Comparison of ENCODE assay signal across 8 mouse cellular contexts in genomic region chr16:4777171-4777904, GRCm38 (mm10). TPM values are rescaled to one million over a fixed set of nuclear protein-coding genes. Genes with fewer than 3 reads are reported as not detected.
DNase-seq lines count a peak whose midpoint lies in the region; ATAC-seq and TF ChIP-seq lines count a peak whose summit lies in the region.
"Had no signal": no experiment of that assay in that cellular context is flagged by ENCODE, and none has a peak within 500 bp of the region (broad histone marks: within the 10 kb centered on the region; RNA-seq: fewer than 3 reads in every experiment).

No protein-coding gene starts in this region.

- no peak overlapping the region for H3K9ac ChIP-seq in hindbrain, embryonic 14.5 days
- no peak overlapping the region for H3K9ac ChIP-seq in hindbrain, embryonic 11.5 days (ENCODE audit: low read depth, low read length)
- no peak overlapping the region for H3K9ac ChIP-seq in ES-E14 (ENCODE audit: insufficient read depth, low read depth, low read length, poor library complexity, severe bottlenecking)

- no peak overlapping the region for H3K27ac ChIP-seq in hindbrain, embryonic 14.5 days
- H3K27ac ChIP-seq in hindbrain, embryonic 11.5 days (ENCODE audit: low read depth, low read length): no peak overlapping the region
- H3K27ac ChIP-seq in ES-E14 (ENCODE audit: insufficient read depth, low read depth, low read length, poor library complexity, severe bottlenecking): 0 out of 2 replicates have a peak overlapping the region, but pooled peaks have one; percentile 2

- DNase-seq in hindbrain, embryonic 14.5 days (ENCODE audit: low spot score): no peak
- no peak for DNase-seq in hindbrain, embryonic 11.5 days (ENCODE audit: low spot score)
- no peak for DNase-seq in ES-E14 (ENCODE audit: low read depth, low spot score)
- DNase-seq in cerebellum, postnatal 10 days: peak; percentile 53 to 57
- peak; percentile 39 to 59 for DNase-seq in kidney, postnatal 36 days
- no peak for DNase-seq in embryo, embryonic 11 days
- DNase-seq in right cerebral cortex, postnatal 36 days (ENCODE audit: low spot score in 2 of 2): no peak

- WGBS in hindbrain, embryonic 14.5 days: 91% methylated on average over 3 of the region's 3 CpGs
- 94% methylated on average over 3 of the region's 3 CpGs for WGBS in hindbrain, embryonic 11.5 days

- no peaks in the 10 kb centered on the region; the same call in 1 of the 2 replicates for H3K36me3 ChIP-seq in hindbrain, embryonic 14.5 days (replicated peaks; ENCODE audit: control insufficient read depth, insufficient read depth)
- H3K36me3 ChIP-seq in hindbrain, embryonic 11.5 days (ENCODE audit: control insufficient read depth, insufficient read depth, low read length): no peaks in the 10 kb centered on the region
- H3K36me3 ChIP-seq in ES-E14 (ENCODE audit: control insufficient read depth, insufficient read depth, low read length, poor library complexity, severe bottlenecking): no peaks in the 10 kb centered on the region

- no peaks in the 10 kb centered on the region for H3K9me3 ChIP-seq in hindbrain, embryonic 14.5 days (ENCODE audit: control insufficient read depth, low read length)
- no peaks in the 10 kb centered on the region for H3K9me3 ChIP-seq in hindbrain, embryonic 11.5 days (ENCODE audit: control insufficient read depth, low read length)
- H3K9me3 ChIP-seq in ES-E14 (ENCODE audit: control insufficient read depth, insufficient read depth, low read depth, low read length): no peaks in the 10 kb centered on the region

- in situ Hi-C loops in ES-E14 (cut with MboI; ENCODE audit: low sequenced_read_pairs in 2 of 2, unreplicated experiment in 2 of 2): no loop called here

- H3K4me2 ChIP-seq in hindbrain, embryonic 14.5 days (replicated peaks): no peak overlapping the region
- H3K4me2 ChIP-seq in hindbrain, embryonic 11.5 days (replicated peaks; ENCODE audit: low read depth, low read length): no peak overlapping the region

- H3K27me3 ChIP-seq in hindbrain, embryonic 14.5 days (ENCODE audit: control insufficient read depth, insufficient read depth, low read length): no peaks in the 10 kb centered on the region
- no peaks in the 10 kb centered on the region for H3K27me3 ChIP-seq in hindbrain, embryonic 11.5 days (ENCODE audit: control insufficient read depth, insufficient read depth, low read length)

- H3K4me3 ChIP-seq in hindbrain, embryonic 14.5 days (replicated peaks; ENCODE audit: low read length): no peak overlapping the region
- no peak overlapping the region for H3K4me3 ChIP-seq in hindbrain, embryonic 11.5 days (ENCODE audit: low read depth, low read length)
- H3K4me3 ChIP-seq in ES-E14 (ENCODE audit: insufficient read depth in 1 of 2, low read depth in 1 of 2, low read length in 2 of 2, poor library complexity in 1 of 2, severe bottlenecking in 1 of 2): no peak overlapping the region

- no peaks in the 10 kb centered on the region; the same call in 1 of the 2 replicates for H3K4me1 ChIP-seq in hindbrain, embryonic 14.5 days (replicated peaks; ENCODE audit: control insufficient read depth, insufficient read depth, low read length)
- no peaks in the 10 kb centered on the region for H3K4me1 ChIP-seq in hindbrain, embryonic 11.5 days (replicated peaks; ENCODE audit: control insufficient read depth, insufficient read depth, low read length)
- H3K4me1 ChIP-seq in ES-E14 (ENCODE audit: control insufficient read depth in 2 of 2, insufficient read depth in 2 of 2, low read length in 2 of 2, poor library complexity in 1 of 2): peaks cover 0 to 12% of the 10 kb centered on the region in 2 experiments; a peak in 1 of 4 replicates

- 0 out of 2 replicates have a peak, but pooled peaks have one; percentile 11 for ATAC-seq in hindbrain, embryonic 14.5 days (ENCODE audit: low FRiP score)
- ATAC-seq in hindbrain, embryonic 11.5 days (ENCODE audit: low FRiP score): no peak

TF ChIP-seq in ES-E14, 5 proteins besides CTCF, POLR2A, EP300 and RAD21:
- TF ChIP-seq MAFK (IDR thresholded peaks at IDR 0.05; ENCODE audit: insufficient read depth, low read depth, low read length) (no peak), CHD2 (IDR thresholded peaks at IDR 0.05; ENCODE audit: low read depth, low read length) (no peak)

RNA-seq across cellular contexts. Expression of gene Cdip1, which starts 12.8 kb away (rescaled TPM):
- 112 and 121 TPM in 2 replicates for polyA plus RNA-seq in hindbrain, embryonic 14.5 days (2014; fragmentation: Nextera tagmentation; extraction: Ambion mirVana)
- 76.1 and 80.5 TPM in 2 replicates for polyA plus RNA-seq in hindbrain, embryonic 11.5 days (2014; fragmentation: Nextera tagmentation; extraction: Ambion mirVana)
- 27.1 and 35.1 TPM in 2 replicates for total RNA-seq in ES-E14 (2012; rRNA removed)

RNA-seq across cellular contexts. Expression of gene Hmox2, which starts 51.2 kb away (rescaled TPM):
- polyA plus RNA-seq in hindbrain, embryonic 14.5 days (2014; fragmentation: Nextera tagmentation; extraction: Ambion mirVana): 102 and 115 TPM in 2 replicates
- 91.3 and 96.4 TPM in 2 replicates for polyA plus RNA-seq in hindbrain, embryonic 11.5 days (2014; fragmentation: Nextera tagmentation; extraction: Ambion mirVana)
- 26.2 and 36.1 TPM in 2 replicates for total RNA-seq in ES-E14 (2012; rRNA removed)

RNA-seq across cellular contexts. Expression of gene 4930562C15Rik, which starts 57.9 kb away (rescaled TPM):
- 0.34 and 0.74 TPM in 2 replicates for polyA plus RNA-seq in hindbrain, embryonic 14.5 days (2014; fragmentation: Nextera tagmentation; extraction: Ambion mirVana)
- 0.11 and 0.17 TPM in 2 replicates for polyA plus RNA-seq in hindbrain, embryonic 11.5 days (2014; fragmentation: Nextera tagmentation; extraction: Ambion mirVana)
- total RNA-seq in ES-E14 (2012; rRNA removed): 0.09 and 0.21 TPM in 2 replicates
- total RNA-seq: layer of hippocampus, adult 18-20 months had no signal

RNA-seq across cellular contexts. Expression of gene Nmral1, which starts 58.2 kb away (rescaled TPM):
- 56.4 and 58.0 TPM in 2 replicates for polyA plus RNA-seq in hindbrain, embryonic 14.5 days (2014; fragmentation: Nextera tagmentation; extraction: Ambion mirVana)
- 147 and 162 TPM in 2 replicates for polyA plus RNA-seq in hindbrain, embryonic 11.5 days (2014; fragmentation: Nextera tagmentation; extraction: Ambion mirVana)
- 35.2 and 43.5 TPM in 2 replicates for total RNA-seq in ES-E14 (2012; rRNA removed)

Comparison
In these comparisons a context has a peak if more than half of its experiments do, and no peak if none do; other contexts are left out.
1. DNase-seq: peak in cerebellum, postnatal 10 days (2 of 2) and kidney, postnatal 36 days (2 of 2); none in hindbrain, embryonic 14.5 days (single experiment), hindbrain, embryonic 11.5 days (single experiment), ES-E14 (single experiment), embryo, embryonic 11 days (single experiment) and right cerebral cortex, postnatal 36 days (0 of 2).